Mouse (Mus musculus): ENCODE data around the gene Sec23b. TPM values are rescaled to one million over a fixed set of nuclear protein-coding genes. Genes with fewer than 3 reads are reported as not detected.

Gene Sec23b
- total RNA-seq, 2 experiments from 2014 or later: 15.1 to 21.3 TPM

DNA sequence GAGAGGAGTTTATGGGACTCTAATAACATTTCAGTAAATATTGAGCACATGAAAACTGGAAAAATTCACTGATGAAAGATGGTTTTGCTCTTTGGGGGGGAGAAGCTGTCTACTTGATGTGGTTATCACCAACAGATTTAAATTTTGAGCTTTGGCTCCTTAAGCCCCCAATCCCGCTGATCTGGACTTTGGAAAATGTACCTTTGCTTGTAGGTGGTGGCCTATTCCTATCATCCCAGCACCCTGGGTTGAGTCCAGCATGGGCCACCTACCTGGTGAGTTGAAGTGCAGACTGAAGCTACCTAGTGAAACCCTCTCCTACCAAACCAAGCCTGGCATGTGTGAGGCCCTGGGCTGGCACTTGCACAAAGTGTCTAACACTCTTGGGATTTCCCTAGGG is 45.5 kb downstream of the Sec23b start:
- no peak for DNase-seq

DNA sequence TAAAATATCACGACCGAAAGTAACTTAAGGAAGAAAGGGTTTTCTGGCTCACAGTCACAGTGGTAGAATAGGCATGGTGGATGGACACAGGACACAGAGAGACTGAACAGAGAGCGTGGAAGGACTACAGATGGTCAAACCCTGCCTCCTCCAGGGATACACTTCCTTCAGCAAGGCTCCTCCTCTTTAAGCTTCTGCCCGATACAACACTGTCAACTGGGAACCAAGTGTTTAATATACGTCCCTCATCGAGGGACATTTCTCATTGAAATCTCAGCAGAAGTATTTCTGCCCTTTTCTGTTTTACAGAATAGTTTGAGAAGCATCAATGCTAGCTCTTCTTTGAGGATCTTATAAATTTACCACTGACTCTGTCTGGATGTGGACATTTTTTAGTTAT is 57.9 kb downstream of the Sec23b start:
- no peak for DNase-seq

DNA sequence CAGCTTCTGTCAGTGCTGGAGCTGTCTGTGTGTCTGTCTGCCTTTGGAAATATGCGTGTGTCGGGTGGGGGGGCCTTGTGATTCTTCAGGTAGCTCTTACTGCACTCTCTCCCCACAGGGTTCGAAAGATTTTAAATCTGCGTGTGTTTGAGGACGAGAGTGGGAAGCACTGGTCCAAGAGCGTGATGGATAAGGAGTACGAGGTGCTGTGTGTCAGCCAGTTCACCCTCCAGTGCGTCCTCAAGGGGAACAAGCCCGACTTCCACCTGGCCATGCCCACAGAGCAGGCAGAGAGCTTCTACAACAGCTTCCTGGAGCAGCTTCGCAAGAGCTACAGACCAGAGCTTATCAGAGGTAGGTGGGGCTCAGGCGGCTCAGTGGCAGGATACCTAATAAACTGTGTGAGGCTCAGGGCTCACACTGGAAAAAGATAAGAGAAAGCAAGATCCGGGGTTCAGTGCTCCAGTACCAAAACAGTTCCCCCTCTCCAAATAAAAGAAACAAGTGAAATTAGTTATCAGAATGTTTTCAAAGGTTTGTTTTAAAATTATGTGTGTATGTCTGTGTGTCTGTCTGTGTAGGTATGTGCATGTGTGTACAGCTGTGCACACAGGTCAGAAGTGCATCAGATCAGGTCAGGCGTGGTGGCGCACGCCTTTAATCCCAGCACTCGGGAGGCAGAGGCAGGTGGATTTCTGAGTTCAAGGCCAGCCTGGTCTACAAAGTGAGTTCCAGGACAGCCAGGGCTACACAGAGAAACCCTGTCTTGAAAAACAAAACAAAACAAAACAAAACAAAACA is 61.2 kb downstream of the Sec23b start:
- DNase-seq: no peak

DNA sequence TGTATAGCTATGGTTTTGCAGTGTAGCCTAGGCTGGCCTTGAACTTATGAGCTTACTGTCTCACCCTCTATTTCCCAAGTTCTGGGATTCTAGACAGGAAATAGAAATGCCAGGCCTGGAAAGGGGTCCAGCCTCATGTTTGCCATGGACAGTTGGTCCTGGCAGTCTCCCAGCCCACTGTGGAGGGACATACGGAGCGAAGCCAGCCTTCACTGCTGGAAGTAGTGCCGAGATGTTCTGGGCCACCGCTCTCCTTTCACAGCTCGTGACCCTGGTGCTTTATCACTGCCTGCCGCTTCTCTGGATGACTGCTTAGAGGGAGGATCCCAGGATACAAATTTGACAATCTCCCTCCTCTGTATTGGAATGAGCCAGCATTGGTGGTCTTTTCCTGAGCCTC is 65.5 kb downstream of the Sec23b start:
- no peak for DNase-seq

DNA sequence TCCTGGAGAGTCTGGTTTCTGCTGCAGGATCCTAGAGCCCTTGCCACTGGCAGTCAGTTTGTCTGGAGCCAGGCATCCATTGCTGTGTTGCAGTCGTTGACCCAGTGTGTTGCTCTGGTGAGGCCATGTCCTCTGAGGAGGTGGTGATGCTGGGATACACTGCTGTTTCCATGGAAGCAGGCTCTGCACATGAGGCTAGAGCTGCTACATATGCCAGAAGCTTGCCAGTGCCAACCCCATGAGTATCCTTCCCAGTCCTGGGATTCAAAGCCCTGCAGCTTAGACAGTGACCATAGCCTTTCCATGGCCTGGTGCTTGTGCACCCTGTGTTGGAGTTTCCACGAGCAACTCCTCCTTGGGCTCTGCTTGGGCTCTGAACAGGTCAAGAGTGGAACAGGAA is 77.5 kb downstream of the Sec23b start:
- DNase-seq: no peak

DNA sequence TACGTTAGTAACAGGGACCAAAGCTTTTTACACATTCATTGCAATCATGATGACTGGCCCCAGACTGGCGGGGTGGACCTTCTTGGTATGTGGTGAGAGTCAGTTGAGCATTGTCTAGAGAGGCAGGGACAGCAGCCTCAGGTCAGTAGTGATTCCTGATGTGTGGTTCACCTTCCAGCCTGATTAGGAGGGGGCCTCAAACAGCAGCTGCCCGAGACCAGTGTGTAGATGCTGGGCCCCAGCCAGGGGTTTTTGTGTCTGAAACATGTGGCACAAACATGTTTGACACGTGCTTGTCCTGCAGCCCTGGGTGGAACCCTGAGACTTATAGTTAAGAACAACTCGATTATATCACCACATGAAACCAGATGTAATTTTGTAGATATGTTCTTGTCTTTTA is 78.2 kb downstream of the Sec23b start:
- DNase-seq: no peak

DNA sequence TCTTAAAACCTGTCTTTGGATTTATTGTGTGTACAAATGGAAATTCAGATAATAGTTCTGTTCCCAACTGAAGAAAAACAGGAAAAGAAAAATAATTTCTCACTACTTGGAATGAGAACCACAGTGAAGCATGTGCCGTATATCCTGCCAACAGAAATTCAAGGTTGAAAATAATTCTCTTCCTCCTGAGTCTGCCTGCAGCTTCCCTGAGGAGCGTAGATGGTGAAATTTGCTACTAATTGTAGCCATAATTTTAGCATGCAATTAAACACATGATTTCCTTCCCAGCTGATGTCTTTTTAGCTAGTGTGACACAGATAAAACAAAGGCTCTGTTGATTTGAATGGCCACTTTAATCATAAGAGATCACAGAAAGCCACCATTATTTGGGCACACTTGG is 78.7 kb downstream of the Sec23b start:
- DNase-seq: no peak

DNA sequence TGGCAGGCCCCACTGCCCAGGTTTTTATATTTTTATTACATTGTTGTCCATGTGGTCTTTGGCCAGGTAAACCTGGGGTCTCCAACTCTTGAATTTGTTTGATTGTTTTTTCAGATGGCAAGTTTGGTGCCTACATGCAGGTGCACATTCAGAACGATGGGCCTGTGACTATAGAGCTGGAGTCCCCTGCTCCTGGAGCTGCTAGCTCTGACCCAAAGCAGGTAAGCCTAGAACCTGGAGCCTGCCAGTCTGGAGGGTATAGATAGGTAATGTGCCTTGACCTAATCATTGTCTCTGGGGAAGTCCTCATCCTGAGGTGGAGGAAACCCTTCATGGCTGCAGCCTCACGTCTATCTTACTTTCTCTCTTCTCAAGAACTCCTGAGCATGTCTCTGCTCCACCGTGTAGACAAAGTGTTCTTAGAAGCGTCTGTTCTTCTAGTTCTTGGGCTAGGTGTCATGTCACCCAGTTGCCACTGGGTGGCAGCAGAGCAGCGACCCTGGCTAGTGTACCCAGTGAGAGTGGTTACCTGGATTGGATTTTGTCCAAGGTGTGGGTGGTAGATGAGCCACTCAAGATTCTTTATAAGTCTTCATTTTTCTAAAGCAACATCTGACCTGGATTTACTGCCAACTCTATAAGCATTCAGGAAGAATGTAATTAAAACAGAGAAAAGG is 79.8 kb downstream of the Sec23b start:
- DNase-seq: peak; percentile 62

DNA sequence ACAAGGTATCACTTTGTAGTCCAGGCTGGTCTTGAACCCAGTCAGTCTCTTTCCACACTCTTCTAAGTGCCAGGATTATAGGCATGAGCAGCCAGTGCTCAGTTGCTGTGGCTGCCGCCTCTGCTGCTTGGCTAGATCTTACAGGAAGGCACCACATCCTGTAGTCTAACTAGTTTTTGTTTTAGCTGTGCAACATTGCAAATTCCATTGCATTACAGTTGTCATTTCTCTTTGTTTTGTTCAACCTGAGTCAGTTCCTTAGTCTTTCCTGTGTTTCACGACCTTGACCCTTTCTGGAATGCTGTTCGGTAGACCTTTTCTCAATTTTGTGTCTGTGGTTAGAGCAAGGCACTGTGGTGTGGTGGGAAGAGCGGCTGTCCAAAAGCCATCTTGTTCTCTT is 81.2 kb downstream of the Sec23b start:
- no peak for DNase-seq

DNA sequence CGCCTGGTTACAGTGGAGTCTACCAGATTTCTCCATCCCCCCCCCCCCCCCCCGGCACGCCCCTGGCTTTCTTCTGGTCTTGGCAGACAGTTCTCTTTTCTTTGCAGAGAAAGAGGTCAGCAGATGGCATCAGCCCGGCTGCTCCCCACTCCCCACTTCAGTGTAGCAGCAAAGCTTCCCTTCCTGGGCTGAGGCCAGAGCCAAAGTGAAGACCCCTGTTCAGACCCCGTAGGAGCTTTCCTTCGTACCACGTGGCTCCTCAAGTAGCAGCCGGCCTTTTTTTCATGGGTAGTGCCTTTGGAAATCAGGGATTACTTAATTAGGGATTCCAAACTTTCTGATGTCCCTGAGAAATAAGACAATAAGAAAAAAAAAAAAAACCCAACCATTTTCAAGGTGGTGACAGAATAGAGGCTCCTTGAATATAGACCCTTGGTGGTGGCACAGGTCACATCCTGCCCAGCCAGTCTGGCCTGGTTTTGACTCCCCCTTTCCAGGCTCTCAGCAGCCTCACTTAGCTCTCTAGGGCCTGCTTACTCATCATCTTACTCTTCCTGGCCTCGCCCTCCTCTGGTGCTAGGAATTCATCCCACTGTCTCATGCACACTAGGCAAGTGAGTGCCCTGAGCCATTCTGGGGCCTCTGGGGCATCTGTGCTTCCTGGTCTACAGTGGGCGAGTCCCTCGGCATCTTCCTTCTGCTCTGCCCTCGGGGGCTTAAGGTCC is 81.8 kb downstream of the Sec23b start:
- DNase-seq: no peak

DNA sequence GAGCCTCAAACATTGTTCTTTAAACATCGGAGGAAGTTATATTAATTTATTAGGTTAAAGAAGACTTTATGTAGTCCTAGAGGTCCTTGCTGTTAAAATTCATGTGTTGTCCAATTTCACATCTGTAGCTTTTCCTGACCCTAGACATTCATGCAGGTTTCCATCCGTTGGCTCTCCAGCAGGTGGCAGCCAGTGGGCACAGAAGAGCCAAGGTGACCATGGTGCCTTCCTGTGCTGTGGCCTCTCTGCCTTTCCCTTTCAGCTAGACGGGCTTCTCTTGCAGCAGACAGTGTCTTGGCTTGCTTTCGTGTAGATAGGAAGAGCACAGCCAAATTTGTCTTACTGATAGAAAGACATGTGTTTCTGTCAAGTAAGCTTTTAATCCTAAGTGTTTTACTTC is 82.7 kb downstream of the Sec23b start:
- no peak for DNase-seq

DNA sequence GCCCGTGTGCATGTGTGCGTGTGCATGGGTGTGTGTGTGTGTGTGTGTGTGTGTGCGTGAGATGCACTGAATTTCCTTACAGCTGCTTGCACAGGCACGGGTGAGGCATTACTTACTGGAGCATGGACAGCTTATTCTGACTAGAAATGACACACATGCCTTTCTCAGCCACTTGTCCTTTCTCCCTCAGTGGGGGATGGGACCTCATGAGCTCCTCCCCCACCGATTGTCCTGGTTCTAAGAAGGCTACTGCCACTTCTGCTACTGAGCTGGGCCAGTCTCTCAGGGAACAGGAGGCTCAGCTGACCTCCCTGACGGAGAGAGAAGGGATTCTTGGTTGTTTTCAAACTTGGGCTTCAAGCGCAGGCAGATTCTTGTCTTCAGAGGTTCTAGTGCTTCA is 84.1 kb downstream of the Sec23b start:
- no peak for DNase-seq

Small RNA genes lying within 50 kb of the gene (microRNA-seq; reads per million reads assigned to microRNA genes)
- 0 reads per million in 2 experiments for gene Gm24823

Other genes starting within 250 kb of the Sec23b start
- not detected for gene Ovol2, start 224.1 kb upstream of the Sec23b start, total RNA-seq (2021)
- 10 to 100 TPM; 21.9 to 22.3 TPM for gene Kat14, start 187.2 kb upstream of the Sec23b start, total RNA-seq (2021)
- gene Pet117, start 187.2 kb upstream of the Sec23b start, total RNA-seq (2021): 1 to 10 TPM; 3.2 to 9.1 TPM
- gene Dzank1, start 28.8 kb upstream of the Sec23b start, total RNA-seq (2021): 1 to 10 TPM in 1 of 2 experiments, under 1 TPM in 1; 0.68 to 1.2 TPM
- gene Polr3f, start 28.5 kb upstream of the Sec23b start, total RNA-seq (2021): 10 to 100 TPM; 11.8 TPM
- 1 to 10 TPM; 9.0 to 9.9 TPM for gene Rbbp9, start 5.4 kb upstream of the Sec23b start, total RNA-seq (2021)
- 10 to 100 TPM; 45.4 to 49.9 TPM for gene Smim26, start 37.8 kb downstream of the Sec23b start, total RNA-seq (2021)
- 10 to 100 TPM; 14.2 to 15.8 TPM for gene Dtd1, start 43.7 kb downstream of the Sec23b start, total RNA-seq (2021)